Mouse (Mus musculus) myocyte (in vitro differentiated cells): ENCODE data around the gene Zfp46. TPM values are rescaled to one million over a fixed set of nuclear protein-coding genes. Genes with fewer than 3 reads are reported as not detected.

Experiments
- H3K27me3 ChIP-seq: one replicate; pipeline ENCODE4 v1.6.1; 2011; ENCODE audit not compliant: control insufficient read depth, insufficient read depth, insufficient read length
- H3K36me3 ChIP-seq: one replicate; pipeline ENCODE4 v1.6.1; 2011; ENCODE audit not compliant: control insufficient read depth, insufficient read depth
- H3K4me2 ChIP-seq: one replicate; pipeline ENCODE4 v1.6.1; 2011; ENCODE audit warnings: low read depth, control low read depth
- H3K4me3 ChIP-seq: one replicate; pipeline ENCODE4 v1.5.1; 2011; ENCODE audit warnings: mild to moderate bottlenecking, control low read depth, moderate library complexity
- H3K79me2 ChIP-seq: one replicate; pipeline ENCODE4 v1.6.1; 2011; ENCODE audit not compliant: control insufficient read depth, insufficient read depth
- H3ac ChIP-seq: one replicate; pipeline ENCODE4 v1.6.1; 2011; ENCODE audit not compliant: control insufficient read depth, insufficient read length
- CEBPB ChIP-seq: IDR thresholded peaks from 2 replicates; pipeline ENCODE4 v1.6.1; 2011; ENCODE audit warnings: mild to moderate bottlenecking, moderate library complexity; ENCODE audit not compliant: poor library complexity, insufficient read depth, severe bottlenecking
- E2F4 ChIP-seq: IDR thresholded peaks from one replicate; pipeline ENCODE4 v1.6.1; 2011; ENCODE audit warnings: mild to moderate bottlenecking, control low read depth, moderate library complexity; ENCODE audit not compliant: insufficient read depth
- MAX ChIP-seq: IDR thresholded peaks from one replicate; pipeline ENCODE4 v1.6.1; 2011; ENCODE audit warnings: low read depth, mild to moderate bottlenecking, control low read depth
- MYOD1 ChIP-seq, 3 experiments: IDR thresholded peaks; one replicate each; pipeline ENCODE4 v1.6.1; 2011; ENCODE audit warnings: control low read depth in 2 of 3, low read depth in 2 of 3, mild to moderate bottlenecking in 2 of 3, moderate library complexity in 1 of 3; ENCODE audit not compliant: insufficient read length in 2 of 3, control insufficient read depth in 1 of 3
- MYOG ChIP-seq, 3 experiments: IDR thresholded peaks; one replicate each; pipeline ENCODE4 v1.6.1; 2011; ENCODE audit warnings: control low read depth in 2 of 3, low read depth in 2 of 3, mild to moderate bottlenecking in 2 of 3; ENCODE audit not compliant: insufficient read length in 2 of 3, control insufficient read depth in 1 of 3, insufficient read depth in 1 of 3
- POLR2A ChIP-seq: IDR thresholded peaks from one replicate; pipeline ENCODE4 v1.6.1; 2011; ENCODE audit warnings: low read depth, mild to moderate bottlenecking, control low read depth, moderate library complexity; ENCODE audit not compliant: insufficient read length
- POLR2AphosphoS2 ChIP-seq: IDR thresholded peaks from one replicate; pipeline ENCODE4 v1.6.1; 2011; ENCODE audit warnings: low read depth, control low read depth; ENCODE audit not compliant: insufficient read length
- REST ChIP-seq: IDR thresholded peaks from one replicate; pipeline ENCODE4 v1.6.1; 2011; ENCODE audit warnings: mild to moderate bottlenecking, control low read depth, moderate library complexity; ENCODE audit not compliant: insufficient read depth, insufficient read length
- SRF ChIP-seq: IDR thresholded peaks from one replicate; pipeline ENCODE4 v1.6.1; 2011; ENCODE audit warnings: low read depth; ENCODE audit not compliant: control insufficient read depth, insufficient read length
- TCF12 ChIP-seq: IDR thresholded peaks from one replicate; pipeline ENCODE4 v1.6.1; 2011; ENCODE audit warnings: mild to moderate bottlenecking, control low read depth; ENCODE audit not compliant: poor library complexity, insufficient read depth, severe bottlenecking
- TCF3 ChIP-seq: IDR thresholded peaks from one replicate; pipeline ENCODE4 v1.6.1; 2011; ENCODE audit warnings: low read depth, control low read depth; ENCODE audit not compliant: insufficient read length
- USF1 ChIP-seq: IDR thresholded peaks from one replicate; pipeline ENCODE4 v1.6.1; 2011; ENCODE audit warnings: low read depth, mild to moderate bottlenecking, control low read depth, moderate library complexity
- polyA plus RNA-seq: library from polyadenylated mRNA; unstranded; fragments of >200 nt; fragmentation: generic; extraction: Trizol; gene quantifications from one replicate; pipeline ENCODE4 v1.2.1, GENCODE M21; 2012; ENCODE audit warnings: missing spikeins

Gene Zfp46
- polyA plus RNA-seq, 1 experiment, result 9.4 TPM

GRCm38 (mm10) chr4:136263555-136263954, 20.9 kb upstream of the Zfp46 start:
- H3K36me3 ChIP-seq, result no peaks in the 10 kb centered on the region
- no peak overlapping the region for H3K4me3 ChIP-seq
- no peaks in the 10 kb centered on the region for H3K79me2 ChIP-seq
- no peak overlapping the region for H3ac ChIP-seq
- TF ChIP-seq MYOD1 (IDR thresholded peaks at IDR 0.05; ENCODE audit: control insufficient read depth in 1 of 3, insufficient read length in 2 of 3, low read depth in 2 of 3) (no peak), TCF3 (no peak)
- H3K4me2 ChIP-seq, result no peak overlapping the region
- no peaks in the 10 kb centered on the region for H3K27me3 ChIP-seq

GRCm38 (mm10) chr4:136266716-136267343, 17.7 kb upstream of the Zfp46 start:
- H3K27me3 ChIP-seq, result no peaks in the 10 kb centered on the region
- no peak for TF ChIP-seq MYOD1 (IDR thresholded peaks at IDR 0.05; ENCODE audit: control insufficient read depth in 1 of 3, insufficient read length in 2 of 3, low read depth in 2 of 3)
- TF ChIP-seq E2F4, result no peak
- no peak overlapping the region for H3ac ChIP-seq
- no peaks in the 10 kb centered on the region for H3K36me3 ChIP-seq
- no peaks in the 10 kb centered on the region for H3K79me2 ChIP-seq
- H3K4me3 ChIP-seq, result no peak overlapping the region
- H3K4me2 ChIP-seq, result no peak overlapping the region

DNA sequence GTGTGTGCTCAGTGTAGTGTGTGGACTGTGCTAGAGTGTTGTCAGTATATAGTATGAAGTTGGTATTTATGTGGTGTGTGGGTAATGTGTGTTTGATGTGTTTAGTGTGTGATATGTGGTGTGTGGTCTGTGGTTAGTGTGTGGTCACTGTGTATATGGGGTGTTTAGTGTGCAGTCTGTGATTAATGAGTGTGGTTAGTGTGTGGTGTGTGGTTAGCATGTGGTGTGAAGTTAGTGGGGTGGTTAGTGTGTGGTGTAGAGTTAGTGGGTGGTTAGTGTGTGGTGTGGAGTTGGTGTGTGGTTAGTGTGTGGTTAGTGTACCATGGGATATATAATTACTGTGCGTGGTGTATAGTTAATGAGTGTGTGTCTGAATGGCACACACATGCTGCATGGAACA, 15.6 kb upstream of the Zfp46 start:
- TF ChIP-seq E2F4, result no peak
- TF ChIP-seq CEBPB, result no peak
- TF ChIP-seq MYOD1 (IDR thresholded peaks at IDR 0.05; ENCODE audit: control insufficient read depth in 1 of 3, insufficient read length in 2 of 3, low read depth in 2 of 3), result no peak
- TF ChIP-seq POLR2A, result no peak
- TF ChIP-seq TCF3, result no peak
- TF ChIP-seq MYOG (IDR thresholded peaks at IDR 0.05; ENCODE audit: control insufficient read depth in 1 of 3, insufficient read depth in 1 of 3, insufficient read length in 2 of 3, low read depth in 2 of 3), result no peak
- TF ChIP-seq REST, result no peak
- Histone ChIP-seq H3K79me2 (no peaks in the 10 kb centered on the region), H3K36me3 (no peaks in the 10 kb centered on the region), H3K27me3 (no peaks in the 10 kb centered on the region), H3ac (no peak overlapping the region), H3K4me3 (no peak overlapping the region), H3K4me2 (no peak overlapping the region)

- no peak for TF ChIP-seq CEBPB
- peak in 1 of 3 experiments; percentile 60 for TF ChIP-seq MYOG (IDR thresholded peaks at IDR 0.05; ENCODE audit: control insufficient read depth in 1 of 3, insufficient read depth in 1 of 3, insufficient read length in 2 of 3, low read depth in 2 of 3)
- peak; percentile 10 to 87 (median 79) for TF ChIP-seq MYOD1 (IDR thresholded peaks at IDR 0.05; ENCODE audit: control insufficient read depth in 1 of 3, insufficient read length in 2 of 3, low read depth in 2 of 3)
- TF ChIP-seq POLR2AphosphoS2, result no peak
- TF ChIP-seq SRF, result no peak
- no peak for TF ChIP-seq REST
- no peak overlapping the region for H3K4me2 ChIP-seq
Measured at GRCm38 (mm10) chr4:136270648-136271047, 13.8 kb upstream of the Zfp46 start.

DNA sequence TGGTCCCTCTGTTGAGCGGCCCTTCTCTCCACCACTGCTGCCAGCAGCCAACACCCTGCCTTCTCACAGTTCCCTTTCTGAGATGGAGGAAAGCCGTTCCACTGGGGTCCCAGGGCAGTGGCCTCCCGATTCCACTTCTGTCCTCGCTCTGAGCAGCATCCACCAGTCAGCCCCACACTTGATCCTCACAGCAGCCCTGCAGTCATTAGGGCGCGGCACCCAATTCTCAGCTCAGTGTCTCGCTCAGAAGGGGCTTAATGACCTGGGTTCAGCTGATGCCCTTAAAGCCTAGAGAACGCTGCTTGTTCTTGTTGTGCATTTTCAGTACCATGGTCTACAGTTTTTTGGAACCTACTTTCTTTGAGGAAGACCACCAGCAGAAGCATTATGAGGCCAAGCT, 3.4 kb upstream of the Zfp46 start:
- H3ac ChIP-seq, result no peak overlapping the region
- no peak overlapping the region for H3K4me2 ChIP-seq
- H3K27me3 ChIP-seq, result peaks cover 19% of the 10 kb centered on the region
- no peaks in the 10 kb centered on the region for H3K79me2 ChIP-seq
- H3K4me3 ChIP-seq, result no peak overlapping the region
- no peaks in the 10 kb centered on the region for H3K36me3 ChIP-seq
- TF ChIP-seq TCF12 (no peak), SRF (no peak), REST (no peak), POLR2A (no peak), CEBPB (no peak), E2F4 (no peak), TCF3 (no peak), POLR2AphosphoS2 (no peak), MYOG (IDR thresholded peaks at IDR 0.05; ENCODE audit: control insufficient read depth in 1 of 3, insufficient read depth in 1 of 3, insufficient read length in 2 of 3, low read depth in 2 of 3) (no peak), MYOD1 (IDR thresholded peaks at IDR 0.05; ENCODE audit: control insufficient read depth in 1 of 3, insufficient read length in 2 of 3, low read depth in 2 of 3) (no peak), USF1 (no peak), MAX (no peak)

More at GRCm38 (mm10) chr4:136270648-136271047, 13.8 kb upstream of the Zfp46 start:
- Histone ChIP-seq H3K36me3 (no peaks in the 10 kb centered on the region), H3ac (no peak overlapping the region), H3K4me3 (no peak overlapping the region), H3K27me3 (peaks cover 7% of the 10 kb centered on the region), H3K79me2 (no peaks in the 10 kb centered on the region)
